ENCODE assay signal across 20 mouse cellular contexts in the genomic region with DNA sequence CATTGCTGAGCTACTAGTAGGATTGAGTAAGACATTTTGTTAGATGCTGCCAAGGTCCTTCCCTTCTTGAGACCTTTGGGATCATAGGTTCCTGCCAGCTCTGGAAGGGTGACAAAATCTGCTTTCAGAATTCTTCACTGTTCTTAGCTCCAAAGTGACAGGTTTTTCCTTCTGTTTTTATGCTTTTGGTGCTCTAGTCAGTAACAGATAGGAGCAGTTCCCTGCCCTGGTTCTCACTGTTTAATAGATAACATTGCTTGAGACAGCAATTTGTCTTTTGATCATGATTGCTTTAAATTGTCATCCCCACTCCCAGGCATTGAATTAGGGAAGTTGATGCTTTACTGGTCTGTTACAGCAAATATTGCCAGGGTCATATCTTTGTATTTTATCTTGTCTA. TPM values are rescaled to one million over a fixed set of nuclear protein-coding genes. Genes with fewer than 3 reads are reported as not detected.
DNase-seq lines count a peak whose midpoint lies in the region; ATAC-seq and TF ChIP-seq lines count a peak whose summit lies in the region.
"Had no signal": no experiment of that assay in that cellular context is flagged by ENCODE, and none has a peak within 500 bp of the region (broad histone marks: within the 10 kb centered on the region; RNA-seq: fewer than 3 reads in every experiment).

No protein-coding gene starts in this region.

- peak; percentile 12 to 44 for DNase-seq in adrenal gland, postnatal 36 days
- DNase-seq in adrenal gland, adult 8-10 months: no peak
- peak; percentile 30 to 33 for DNase-seq in heart, postnatal 14 days
- peak; percentile 30 for DNase-seq in lung, postnatal 0 days (ENCODE audit: low spot score)
- no peak for DNase-seq in lung, postnatal 4 days
- peak; percentile 30 for DNase-seq in lung, postnatal 36 days
- DNase-seq in urinary bladder, postnatal 14 days (ENCODE audit: low spot score): no peak
- DNase-seq: B cell, adult 2 months; cerebellum, adult 9-11 months; liver, postnatal 0 days; thymus, postnatal 14 days had no signal

- no peak overlapping the region for H3K4me2 ChIP-seq in heart, embryonic 11.5 days
- H3K4me2 ChIP-seq in lung, postnatal 0 days (replicated peaks; ENCODE audit: low read depth, low read length): no peak overlapping the region
- H3K4me2 ChIP-seq: embryonic facial prominence, embryonic 12.5 days; hindbrain, embryonic 14.5 days; kidney, embryonic 15.5 days; limb, embryonic 15.5 days; midbrain, embryonic 13.5 days; neural tube, embryonic 12.5 days had no signal

- TF ChIP-seq CTCF in lung, postnatal 0 days (IDR thresholded peaks at IDR 0.05): no peak

- intact Hi-C loops in heart, postnatal 14 days (cut with DNase I): loop anchor here (5.0 kb wide), 1 partner anchor 36 kb away; a partner anchor contains a TSS

- TF ChIP-seq EP300 in lung, postnatal 0 days (IDR thresholded peaks at IDR 0.05): no peak

- no peaks in the 10 kb centered on the region for H3K36me3 ChIP-seq in heart, embryonic 11.5 days (ENCODE audit: control insufficient read depth, insufficient read depth, low read length)
- no peaks in the 10 kb centered on the region for H3K36me3 ChIP-seq in lung, postnatal 0 days (ENCODE audit: insufficient read depth, low read length)
- H3K36me3 ChIP-seq: embryonic facial prominence, embryonic 12.5 days; kidney, embryonic 15.5 days; limb, embryonic 15.5 days; midbrain, embryonic 13.5 days; neural tube, embryonic 12.5 days had no signal

- H3K27me3 ChIP-seq in heart, embryonic 11.5 days (ENCODE audit: control insufficient read depth, insufficient read depth, low read length): no peaks in the 10 kb centered on the region
- H3K27me3 ChIP-seq in lung, postnatal 0 days (replicated peaks; ENCODE audit: insufficient read depth, low read length): no peaks in the 10 kb centered on the region
- H3K27me3 ChIP-seq: embryonic facial prominence, embryonic 12.5 days; kidney, embryonic 15.5 days; limb, embryonic 15.5 days; midbrain, embryonic 13.5 days; neural tube, embryonic 12.5 days had no signal

- no peak for ATAC-seq in heart, embryonic 11.5 days (replicated peaks; ENCODE audit: insufficient number of reproducible peaks, low FRiP score, low TSS enrichment)
- no peak for ATAC-seq in lung, postnatal 0 days
- ATAC-seq: forebrain, embryonic 14.5 days; liver, postnatal 0 days; midbrain, embryonic 13.5 days had no signal

- no peak overlapping the region for H3K4me3 ChIP-seq in heart, embryonic 11.5 days (ENCODE audit: low read depth, low read length)
- no peak overlapping the region for H3K4me3 ChIP-seq in lung, postnatal 0 days (ENCODE audit: low read depth, low read length)
- H3K4me3 ChIP-seq: embryonic facial prominence, embryonic 12.5 days; kidney, embryonic 15.5 days; limb, embryonic 15.5 days; midbrain, embryonic 13.5 days; neural tube, embryonic 12.5 days had no signal

- H3K27ac ChIP-seq in heart, embryonic 11.5 days (ENCODE audit: low read depth, low read length): no peak overlapping the region
- H3K27ac ChIP-seq in lung, postnatal 0 days (ENCODE audit: low read length): no peak overlapping the region
- H3K27ac ChIP-seq: embryonic facial prominence, embryonic 12.5 days; hindbrain, embryonic 14.5 days; kidney, embryonic 15.5 days; limb, embryonic 15.5 days; midbrain, embryonic 13.5 days; neural tube, embryonic 12.5 days had no signal

- H3K9ac ChIP-seq in heart, embryonic 11.5 days (ENCODE audit: low read depth, low read length): no peak overlapping the region
- no peak overlapping the region for H3K9ac ChIP-seq in lung, postnatal 0 days (replicated peaks; ENCODE audit: low read depth)
- H3K9ac ChIP-seq: embryonic facial prominence, embryonic 12.5 days; hindbrain, embryonic 14.5 days; kidney, embryonic 15.5 days; limb, embryonic 15.5 days; liver, postnatal 0 days; midbrain, embryonic 13.5 days; neural tube, embryonic 12.5 days had no signal

- peaks cover 26% of the 10 kb centered on the region for H3K4me1 ChIP-seq in heart, embryonic 11.5 days (ENCODE audit: control insufficient read depth, insufficient read depth, low read length)
- H3K4me1 ChIP-seq in lung, postnatal 0 days (ENCODE audit: insufficient read depth, low read depth, low read length): peaks cover 10% of the 10 kb centered on the region; the same call in 1 of the 2 replicates

- H3K9me3 ChIP-seq in heart, embryonic 11.5 days (replicated peaks; ENCODE audit: control insufficient read depth, low read length): no peaks in the 10 kb centered on the region
- H3K9me3 ChIP-seq in lung, postnatal 0 days (ENCODE audit: low read length): no peaks in the 10 kb centered on the region
- H3K9me3 ChIP-seq: embryonic facial prominence, embryonic 12.5 days; kidney, embryonic 15.5 days; limb, embryonic 15.5 days; midbrain, embryonic 13.5 days; neural tube, embryonic 12.5 days had no signal

RNA-seq across cellular contexts. Expression of a gene that starts 38.1 kb away (rescaled TPM):
- 10 to 100 TPM; 15.3 to 15.5 TPM for total RNA-seq in adrenal gland, postnatal 36 days (2021)
- total RNA-seq in adrenal gland, adult 8-10 months (2022): 10 to 100 TPM; 11.5 to 15.9 (median 13.7) TPM
- 10 to 100 TPM; 10.9 to 11.8 TPM for total RNA-seq in heart, postnatal 14 days (2021)
- polyA plus RNA-seq in heart, embryonic 11.5 days (2014; fragmentation: Nextera tagmentation; extraction: Ambion mirVana): 34.7 and 39.1 TPM in 2 replicates
- 23.7 and 25.1 TPM in 2 replicates for polyA plus RNA-seq in lung, postnatal 0 days (2015; fragmentation: Nextera tagmentation; extraction: Ambion mirVana)

RNA-seq across cellular contexts. Expression of a gene that starts 38.6 kb away (rescaled TPM):
- total RNA-seq in adrenal gland, postnatal 36 days (2021): 1 to 10 TPM in 1 of 2 experiments, under 1 TPM in 1; 0.89 to 1.2 TPM
- 1 to 10 TPM; 1.3 to 2.4 (median 1.6) TPM for total RNA-seq in adrenal gland, adult 8-10 months (2022)
- under 1 TPM; 0.57 to 0.68 TPM for total RNA-seq in heart, postnatal 14 days (2021)
- polyA plus RNA-seq in heart, embryonic 11.5 days (2014; fragmentation: Nextera tagmentation; extraction: Ambion mirVana): 0.27 and 0.59 TPM in 2 replicates
- polyA plus RNA-seq in lung, postnatal 0 days (2015; fragmentation: Nextera tagmentation; extraction: Ambion mirVana): 0.18 and 0.30 TPM in 2 replicates
- total RNA-seq: granulocyte monocyte progenitor cell, adult 5-6 weeks had no signal
- polyA plus RNA-seq: forebrain, embryonic 14.5 days; hindbrain, embryonic 14.5 days; limb, embryonic 15.5 days had no signal

RNA-seq across cellular contexts. Expression of a gene that starts 39.8 kb away (rescaled TPM):
- total RNA-seq in adrenal gland, postnatal 36 days (2021): 10 to 100 TPM in 1 of 2 experiments, 1 to 10 TPM in 1; 9.0 to 13.3 TPM
- 10 to 100 TPM in 2 of 4 experiments, 1 to 10 TPM in 2; 9.5 to 23.3 (median 14.9) TPM for total RNA-seq in adrenal gland, adult 8-10 months (2022)
- 10 to 100 TPM; 14.3 to 14.5 TPM for total RNA-seq in heart, postnatal 14 days (2021)
- 1.6 TPM in 2 replicates for polyA plus RNA-seq in heart, embryonic 11.5 days (2014; fragmentation: Nextera tagmentation; extraction: Ambion mirVana)
- polyA plus RNA-seq in lung, postnatal 0 days (2015; fragmentation: Nextera tagmentation; extraction: Ambion mirVana): 1.9 and 2.4 TPM in 2 replicates

Comparison
In these comparisons a context has a peak if more than half of its experiments do, and no peak if none do; other contexts are left out.
1. DNase-seq: peak in adrenal gland, postnatal 36 days (2 of 2), heart, postnatal 14 days (2 of 2), lung, postnatal 0 days (single experiment) and lung, postnatal 36 days (single experiment); none in adrenal gland, adult 8-10 months (single experiment), lung, postnatal 4 days (0 of 2) and urinary bladder, postnatal 14 days (single experiment).